Mouse (Mus musculus): Measurements from ENCODE around the gene Gm2381. TPM values are rescaled to one million over a fixed set of nuclear protein-coding genes. Genes with fewer than 3 reads are reported as not detected.
"Not testable (repeated sequence)": the region's sequence is repeated elsewhere in the genome, so short reads cannot be mapped to it uniquely, and the experiment has no call there.

The Gm2381 gene
- polyA plus RNA-seq (2014; fragmentation: Nextera tagmentation; extraction: Ambion mirVana) = not detected in 2 replicates

- not testable (repeated sequence) for H3K27me3 ChIP-seq (ENCODE audit: control insufficient read depth, insufficient read depth, low read length); H3K4me2 ChIP-seq (ENCODE audit: low read length); ATAC-seq (ENCODE audit: insufficient number of reproducible peaks, insufficient read depth, low FRiP score, low read depth); H3K4me3 ChIP-seq (ENCODE audit: control insufficient read depth in 1 of 2, insufficient read depth in 1 of 2, low read depth in 1 of 2, low read length in 2 of 2); H3K9ac ChIP-seq (ENCODE audit: low read length); H3K27ac ChIP-seq (replicated peaks in 1 of 2; ENCODE audit: control insufficient read depth in 1 of 2, insufficient read depth in 1 of 2, low read depth in 2 of 2, low read length in 2 of 2); H3K9me3 ChIP-seq (ENCODE audit: control insufficient read depth, low read length); H3K36me3 ChIP-seq (ENCODE audit: control insufficient read depth, insufficient read depth, low read length); H3K4me1 ChIP-seq (ENCODE audit: control insufficient read depth in 2 of 2, insufficient read depth in 2 of 2, low read length in 2 of 2)
- WGBS = 66% methylated on average over 8 of the region's 8 CpGs
Measured at GRCm38 (mm10) chr7:42866801-42867458, at the start of gene Gm2381. Gm2381 (minus strand) TSS chr7:42867234.

GRCm38 (mm10) chr7:42898067-42898466 lies 31.0 kb upstream of the Gm2381 start:
- 64% methylated on average over 2 of the region's 2 CpGs for WGBS

GRCm38 (mm10) chr7:42878090-42878489 lies 11.1 kb upstream of the Gm2381 start:
- Histone ChIP-seq H3K4me1 (ENCODE audit: control insufficient read depth in 2 of 2, insufficient read depth in 2 of 2, low read length in 2 of 2) (no peaks in the 10 kb centered on the region), H3K9me3 (ENCODE audit: control insufficient read depth, low read length) (0 out of 2 replicates have a peak, but pooled peaks cover 3% of the 10 kb centered on the region), H3K27ac (replicated peaks in 1 of 2; ENCODE audit: control insufficient read depth in 1 of 2, insufficient read depth in 1 of 2, low read depth in 2 of 2, low read length in 2 of 2) (no peak overlapping the region), H3K4me3 (ENCODE audit: control insufficient read depth in 1 of 2, insufficient read depth in 1 of 2, low read depth in 1 of 2, low read length in 2 of 2) (no peak overlapping the region), H3K4me2 (ENCODE audit: low read length) (no peak overlapping the region), H3K27me3 (ENCODE audit: control insufficient read depth, insufficient read depth, low read length) (no peaks in the 10 kb centered on the region), H3K9ac (ENCODE audit: low read length) (no peak overlapping the region), H3K36me3 (ENCODE audit: control insufficient read depth, insufficient read depth, low read length) (no peaks in the 10 kb centered on the region)
- WGBS = 33% methylated on average over 23 of the region's 23 CpGs
- no peak for ATAC-seq (ENCODE audit: insufficient number of reproducible peaks, insufficient read depth, low FRiP score, low read depth)

More at GRCm38 (mm10) chr7:42898067-42898466, 31.0 kb upstream of the Gm2381 start:
- H3K9ac ChIP-seq (ENCODE audit: low read length); H3K4me3 ChIP-seq (ENCODE audit: control insufficient read depth in 1 of 2, insufficient read depth in 1 of 2, low read depth in 1 of 2, low read length in 2 of 2); H3K4me1 ChIP-seq (ENCODE audit: control insufficient read depth in 2 of 2, insufficient read depth in 2 of 2, low read length in 2 of 2); ATAC-seq (ENCODE audit: insufficient number of reproducible peaks, insufficient read depth, low FRiP score, low read depth); H3K9me3 ChIP-seq (ENCODE audit: control insufficient read depth, low read length); H3K4me2 ChIP-seq (ENCODE audit: low read length); H3K27me3 ChIP-seq (ENCODE audit: control insufficient read depth, insufficient read depth, low read length); H3K36me3 ChIP-seq (ENCODE audit: control insufficient read depth, insufficient read depth, low read length); H3K27ac ChIP-seq (replicated peaks in 1 of 2; ENCODE audit: control insufficient read depth in 1 of 2, insufficient read depth in 1 of 2, low read depth in 2 of 2, low read length in 2 of 2): not testable (repeated sequence)

- not testable (repeated sequence) for H3K27me3 ChIP-seq (ENCODE audit: control insufficient read depth, insufficient read depth, low read length); H3K4me3 ChIP-seq (ENCODE audit: control insufficient read depth in 1 of 2, insufficient read depth in 1 of 2, low read depth in 1 of 2, low read length in 2 of 2); H3K9ac ChIP-seq (ENCODE audit: low read length); H3K36me3 ChIP-seq (ENCODE audit: control insufficient read depth, insufficient read depth, low read length); H3K9me3 ChIP-seq (ENCODE audit: control insufficient read depth, low read length); H3K27ac ChIP-seq (replicated peaks in 1 of 2; ENCODE audit: control insufficient read depth in 1 of 2, insufficient read depth in 1 of 2, low read depth in 2 of 2, low read length in 2 of 2); H3K4me2 ChIP-seq (ENCODE audit: low read length); H3K4me1 ChIP-seq (ENCODE audit: control insufficient read depth in 2 of 2, insufficient read depth in 2 of 2, low read length in 2 of 2); ATAC-seq (ENCODE audit: insufficient number of reproducible peaks, insufficient read depth, low FRiP score, low read depth)
Measured at GRCm38 (mm10) chr7:42838366-42838765, 28.7 kb downstream of the Gm2381 start.

- no peak overlapping the region for H3K9ac ChIP-seq (ENCODE audit: low read length)
- H3K4me2 ChIP-seq (ENCODE audit: low read length) = no peak overlapping the region
- no peak for ATAC-seq (ENCODE audit: insufficient number of reproducible peaks, insufficient read depth, low FRiP score, low read depth)
- WGBS = 66% methylated on average over 3 of the region's 3 CpGs
- H3K27ac ChIP-seq (replicated peaks in 1 of 2; ENCODE audit: control insufficient read depth in 1 of 2, insufficient read depth in 1 of 2, low read depth in 2 of 2, low read length in 2 of 2) = no peak overlapping the region
- H3K4me3 ChIP-seq (ENCODE audit: control insufficient read depth in 1 of 2, insufficient read depth in 1 of 2, low read depth in 1 of 2, low read length in 2 of 2) = no peak overlapping the region
- H3K9me3 ChIP-seq (ENCODE audit: control insufficient read depth, low read length) = peaks cover 4% of the 10 kb centered on the region
- no peaks in the 10 kb centered on the region for H3K36me3 ChIP-seq (ENCODE audit: control insufficient read depth, insufficient read depth, low read length)
- no peaks in the 10 kb centered on the region for H3K4me1 ChIP-seq (ENCODE audit: control insufficient read depth in 2 of 2, insufficient read depth in 2 of 2, low read length in 2 of 2)
- no peaks in the 10 kb centered on the region for H3K27me3 ChIP-seq (ENCODE audit: control insufficient read depth, insufficient read depth, low read length)
Measured at GRCm38 (mm10) chr7:42832221-42832620, 34.8 kb downstream of the Gm2381 start.

DNA sequence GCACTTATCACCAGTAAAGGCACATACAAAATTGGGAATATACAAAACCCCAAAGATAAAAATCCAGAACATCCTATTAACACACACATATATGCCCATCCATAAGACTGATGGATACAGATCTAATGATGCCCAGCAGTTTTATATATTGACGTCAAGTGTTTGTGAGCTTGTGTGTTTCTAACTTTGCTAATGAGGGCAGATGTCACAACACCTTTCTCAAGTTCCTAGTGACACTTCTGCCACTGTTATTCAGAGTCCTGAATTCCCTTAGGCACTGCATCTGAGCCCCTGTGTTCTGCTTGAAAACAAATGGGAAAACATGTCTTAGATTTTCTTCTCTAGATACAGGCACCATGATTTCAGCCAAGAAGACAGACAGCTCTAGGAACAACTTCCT lies 73.6 kb downstream of the Gm2381 start, which contains the start of gene Vmn2r62:
Vmn2r62 (minus strand) TSS at position 101 of the 400 bp plus-strand sequence.
- H3K36me3 ChIP-seq (ENCODE audit: control insufficient read depth, insufficient read depth, low read length); H3K4me3 ChIP-seq (ENCODE audit: control insufficient read depth in 1 of 2, insufficient read depth in 1 of 2, low read depth in 1 of 2, low read length in 2 of 2); H3K9ac ChIP-seq (ENCODE audit: low read length); H3K4me2 ChIP-seq (ENCODE audit: low read length); H3K4me1 ChIP-seq (ENCODE audit: control insufficient read depth in 2 of 2, insufficient read depth in 2 of 2, low read length in 2 of 2); ATAC-seq (ENCODE audit: insufficient number of reproducible peaks, insufficient read depth, low FRiP score, low read depth); H3K27ac ChIP-seq (replicated peaks in 1 of 2; ENCODE audit: control insufficient read depth in 1 of 2, insufficient read depth in 1 of 2, low read depth in 2 of 2, low read length in 2 of 2); H3K27me3 ChIP-seq (ENCODE audit: control insufficient read depth, insufficient read depth, low read length); H3K9me3 ChIP-seq (ENCODE audit: control insufficient read depth, low read length): not testable (repeated sequence)
- WGBS = no CpG with 5 or more reads among the region's 1 CpGs

Other genes with a start within 250 kb of the Gm2381 start
- 0.73 and 1.9 TPM in 2 replicates for gene Zfp976, start 224.6 kb downstream of the Gm2381 start, polyA plus RNA-seq (2014; fragmentation: Nextera tagmentation; extraction: Ambion mirVana)
- gene Zfp975, start 174.5 kb downstream of the Gm2381 start, polyA plus RNA-seq (2014; fragmentation: Nextera tagmentation; extraction: Ambion mirVana) = 5.6 and 7.1 TPM in 2 replicates
- gene Gm17067, start 140.2 kb downstream of the Gm2381 start, polyA plus RNA-seq (2014; fragmentation: Nextera tagmentation; extraction: Ambion mirVana) = not detected in 2 replicates
- not detected in 2 replicates for gene Vmn2r62, start 73.7 kb downstream of the Gm2381 start, polyA plus RNA-seq (2014; fragmentation: Nextera tagmentation; extraction: Ambion mirVana)
- not detected in 2 replicates for gene Vmn2r63, start 66.6 kb upstream of the Gm2381 start, polyA plus RNA-seq (2014; fragmentation: Nextera tagmentation; extraction: Ambion mirVana)
- gene Gm9268, start 151.5 kb upstream of the Gm2381 start, polyA plus RNA-seq (2014; fragmentation: Nextera tagmentation; extraction: Ambion mirVana) = not detected in 2 replicates
- gene Zfp936, start 247.0 kb upstream of the Gm2381 start, polyA plus RNA-seq (2014; fragmentation: Nextera tagmentation; extraction: Ambion mirVana) = not detected in 2 replicates